Mouse (Mus musculus) liver, embryonic 12.5 days (tissue): ENCODE results near the gene Slc26a8. TPM values are rescaled to one million over a fixed set of nuclear protein-coding genes. Genes with fewer than 3 reads are reported as not detected.
A peak's percentile ranks its signal among the peaks of the same experiment; 100 is the strongest.
"Not testable (repeated sequence)": the region's sequence is repeated elsewhere in the genome, so short reads cannot be mapped to it uniquely, and the experiment has no call there.

Source experiments
- ATAC-seq: fragments of 200-750 bp; cut with Nextera tagmentation; 2 replicates; pipeline ENCODE4 v1.8.0; 2017; ENCODE audit warnings: moderate number of reproducible peaks, mild to moderate bottlenecking, moderate library complexity
- H3K27ac ChIP-seq: fragments of 300-500 bp; sonication (generic); 2 replicates; pipeline ENCODE4 v1.5.1; 2016; ENCODE audit warnings: mild to moderate bottlenecking
- H3K27me3 ChIP-seq: fragments of 300-500 bp; sonication (generic); replicated peaks from 2 replicates; pipeline ENCODE4 v1.6.1; 2016; ENCODE audit warnings: mild to moderate bottlenecking, moderate library complexity
- H3K36me3 ChIP-seq: fragments of 300-500 bp; sonication (generic); 2 replicates; pipeline ENCODE4 v1.6.1; 2016; ENCODE audit warnings: mild to moderate bottlenecking, moderate library complexity
- H3K4me1 ChIP-seq: fragments of 300-500 bp; sonication (generic); 2 replicates; pipeline ENCODE4 v1.6.1; 2016
- H3K4me2 ChIP-seq: fragments of 300-500 bp; sonication (generic); 2 replicates; pipeline ENCODE4 v1.6.1; 2016; ENCODE audit warnings: mild to moderate bottlenecking, moderate library complexity
- H3K4me3 ChIP-seq: fragments of 300-500 bp; sonication (generic); 2 replicates; pipeline ENCODE4 v1.5.1; 2016; ENCODE audit warnings: mild to moderate bottlenecking, moderate library complexity
- H3K9ac ChIP-seq: fragments of 300-500 bp; sonication (generic); 2 replicates; pipeline ENCODE4 v1.6.1; 2016; ENCODE audit warnings: mild to moderate bottlenecking, moderate library complexity
- H3K9me3 ChIP-seq: fragments of 300-500 bp; sonication (generic); replicated peaks from 2 replicates; pipeline ENCODE4 v1.6.1; 2016; ENCODE audit warnings: mild to moderate bottlenecking, moderate library complexity
- WGBS: fragments of 180-500 bp; shearing (Covaris S2); methylation state at CpG from one replicate; pipeline ENCODE4 v1.1.7; 2016; ENCODE audit not compliant: insufficient replicate concordance; 5-methylcytosine and 5-hydroxymethylcytosine counted together
- polyA plus RNA-seq: library from polyadenylated mRNA; unstranded; fragments of >200 nt; fragmentation: Nextera tagmentation; extraction: Ambion mirVana; gene quantifications from 2 replicates; pipeline ENCODE4 v1.2.1, GENCODE M21; 2016

The Slc26a8 gene
- polyA plus RNA-seq, result 0.41 and 0.48 TPM in 2 replicates

DNA sequence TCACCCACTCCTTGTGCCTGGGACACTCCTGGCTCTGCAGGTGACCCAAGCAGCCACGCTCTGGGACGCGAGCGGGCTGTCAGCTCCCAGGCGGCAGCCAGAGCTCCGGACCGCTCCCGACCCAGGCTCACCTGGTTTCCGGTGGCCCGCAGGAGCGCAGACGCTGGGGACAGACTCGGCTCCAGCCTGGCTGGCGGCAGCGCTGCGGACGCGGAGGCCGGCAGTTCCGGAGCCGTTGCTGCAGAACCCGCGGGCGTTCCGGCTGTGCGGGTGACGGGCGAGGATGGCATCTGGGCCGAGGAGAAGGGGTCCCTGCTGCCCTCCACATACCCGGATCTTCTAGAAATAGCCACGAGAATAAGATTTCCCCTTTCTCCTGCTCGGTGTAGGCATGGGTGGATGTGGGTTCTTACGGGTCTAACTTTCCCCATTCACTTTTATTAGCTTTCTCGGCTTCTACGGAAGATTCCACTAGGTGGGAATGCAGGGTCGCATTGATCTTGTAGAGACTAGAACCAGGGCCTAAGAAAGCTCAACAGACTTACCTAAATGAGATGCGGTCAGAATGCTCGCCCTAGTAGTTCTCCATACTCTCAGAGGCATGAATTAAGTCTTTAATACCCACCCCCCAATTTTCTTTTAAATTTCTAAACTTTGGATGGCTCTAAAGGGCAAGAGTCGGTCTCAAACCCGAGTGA is at the start of gene Slc26a8:
Slc26a8 (minus strand) TSS at position 648 of the 698 bp plus-strand sequence.
- peak within 1 kb of the TSS; percentile 79 for H3K4me2 ChIP-seq
- no peaks in the 10 kb centered on the region for H3K27me3 ChIP-seq
- ATAC-seq, result no peak
- H3K27ac ChIP-seq, result peak within 1 kb of the TSS; percentile 95
- peaks cover 11% of the 10 kb centered on the region for H3K36me3 ChIP-seq
- no peaks in the 10 kb centered on the region for H3K9me3 ChIP-seq
- H3K4me3 ChIP-seq, result peak within 1 kb of the TSS; percentile 95
- peak within 1 kb of the TSS; percentile 73 for H3K9ac ChIP-seq
- peaks cover 42% of the 10 kb centered on the region for H3K4me1 ChIP-seq
- WGBS, result 8% methylated on average over 40 of the region's 40 CpGs

GRCm38 (mm10) chr17:28739244-28739643 is 49.2 kb upstream of the Slc26a8 start:
- peaks cover 96% of the 10 kb centered on the region for H3K36me3 ChIP-seq
- WGBS, result 89% methylated on average over 6 of the region's 6 CpGs
- no peak for ATAC-seq

DNA sequence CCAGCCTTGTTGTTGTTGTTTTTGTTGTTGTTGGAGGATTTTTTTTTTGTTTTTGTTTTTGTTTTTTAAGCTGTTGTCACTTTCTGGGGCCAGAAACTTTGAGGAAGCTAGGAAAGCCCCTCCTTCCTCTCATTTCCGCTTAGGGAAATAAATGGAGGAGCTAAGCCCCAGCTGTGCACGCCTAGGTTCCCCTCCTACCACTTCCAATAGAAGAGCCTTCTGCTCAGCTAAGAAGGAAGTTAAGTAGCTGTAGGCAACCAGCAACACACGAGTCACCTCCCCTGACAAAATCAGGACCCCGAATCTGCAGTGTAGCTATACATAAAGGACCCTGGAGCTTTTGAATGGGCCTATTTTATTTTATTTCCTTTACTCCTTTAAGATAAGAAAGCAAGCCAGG is 47.9 kb upstream of the Slc26a8 start:
- ATAC-seq, result no peak
- 59% methylated on average over 4 of the region's 4 CpGs for WGBS
- H3K36me3 ChIP-seq, result peaks cover 92% of the 10 kb centered on the region
- peaks cover 7% of the 10 kb centered on the region for H3K4me1 ChIP-seq
- no peaks in the 10 kb centered on the region for H3K27me3 ChIP-seq
- no peak overlapping the region for H3K27ac ChIP-seq
- no peak overlapping the region for H3K4me3 ChIP-seq
- H3K9ac ChIP-seq, result no peak overlapping the region
- no peaks in the 10 kb centered on the region for H3K9me3 ChIP-seq
- no peak overlapping the region for H3K4me2 ChIP-seq

More at GRCm38 (mm10) chr17:28739244-28739643, 49.2 kb upstream of the Slc26a8 start:
- no peaks in the 10 kb centered on the region for H3K9me3 ChIP-seq
- H3K9ac ChIP-seq, result no peak overlapping the region
- peaks cover 7% of the 10 kb centered on the region for H3K4me1 ChIP-seq
- no peak overlapping the region for H3K27ac ChIP-seq
- no peak overlapping the region for H3K4me3 ChIP-seq
- no peak overlapping the region for H3K4me2 ChIP-seq
- no peaks in the 10 kb centered on the region for H3K27me3 ChIP-seq

DNA sequence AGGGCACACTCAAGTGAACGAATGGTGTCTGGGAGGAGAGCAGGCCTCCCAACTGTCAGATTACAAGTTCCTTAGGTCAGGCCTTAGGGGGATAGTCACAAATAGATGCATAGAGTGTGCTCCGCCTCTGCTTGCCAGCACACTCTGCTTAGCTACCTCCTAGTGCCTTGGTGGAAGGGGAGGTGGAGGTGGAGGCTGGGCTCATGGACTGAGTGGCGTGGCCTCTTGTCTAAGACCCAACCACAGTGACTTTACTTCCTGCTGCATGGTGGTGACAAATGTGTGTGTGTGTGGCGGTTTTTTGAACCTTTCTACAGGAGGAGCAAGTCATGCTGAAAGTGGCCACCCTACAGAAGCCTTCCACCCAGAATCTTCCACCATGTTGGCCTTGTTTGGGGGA is 46.5 kb upstream of the Slc26a8 start:
- Histone ChIP-seq H3K9me3 (no peaks in the 10 kb centered on the region), H3K27me3 (no peaks in the 10 kb centered on the region), H3K4me1 (peaks cover 7% of the 10 kb centered on the region), H3K4me2 (no peak overlapping the region), H3K36me3 (peaks cover 92% of the 10 kb centered on the region), H3K9ac (no peak overlapping the region), H3K27ac (peak overlapping the region; percentile 47), H3K4me3 (no peak overlapping the region)
- 0 out of 2 replicates have a peak, but pooled peaks have one; percentile 37 for ATAC-seq
- WGBS, result 52% methylated on average over 4 of the region's 4 CpGs

GRCm38 (mm10) chr17:28735317-28736105 is 45.5 kb upstream of the Slc26a8 start:
- Histone ChIP-seq H3K36me3 (peaks cover 92% of the 10 kb centered on the region), H3K4me3 (no peak overlapping the region), H3K9ac (no peak overlapping the region), H3K27me3 (no peaks in the 10 kb centered on the region), H3K4me2 (no peak overlapping the region), H3K27ac (peak overlapping the region; percentile 47), H3K9me3 (no peaks in the 10 kb centered on the region), H3K4me1 (peaks cover 7% of the 10 kb centered on the region)
- 67% methylated on average over 6 of the region's 6 CpGs for WGBS
- no peak for ATAC-seq

DNA sequence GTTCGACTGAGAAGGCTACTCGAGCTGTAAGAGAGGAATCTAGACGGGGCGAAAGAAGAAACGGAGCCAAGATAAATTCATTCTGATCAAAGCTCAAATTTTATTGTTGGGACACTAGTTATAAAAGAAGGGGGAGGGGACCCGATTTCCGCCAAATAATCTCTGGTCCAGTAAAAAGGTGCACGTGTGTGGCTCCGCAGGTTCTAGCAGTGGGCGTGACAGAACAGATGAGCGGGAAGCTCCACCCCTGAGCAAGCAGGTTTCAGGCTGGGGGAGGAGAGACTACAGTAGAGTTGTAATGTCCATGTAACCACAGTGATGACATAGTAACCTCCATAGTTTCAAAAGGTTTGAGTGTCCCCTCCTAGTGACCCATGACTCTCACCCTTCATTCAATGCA is 37.5 kb upstream of the Slc26a8 start:
- H3K27me3 ChIP-seq, result not testable (repeated sequence)
- peaks cover 95% of the 10 kb centered on the region for H3K36me3 ChIP-seq

DNA sequence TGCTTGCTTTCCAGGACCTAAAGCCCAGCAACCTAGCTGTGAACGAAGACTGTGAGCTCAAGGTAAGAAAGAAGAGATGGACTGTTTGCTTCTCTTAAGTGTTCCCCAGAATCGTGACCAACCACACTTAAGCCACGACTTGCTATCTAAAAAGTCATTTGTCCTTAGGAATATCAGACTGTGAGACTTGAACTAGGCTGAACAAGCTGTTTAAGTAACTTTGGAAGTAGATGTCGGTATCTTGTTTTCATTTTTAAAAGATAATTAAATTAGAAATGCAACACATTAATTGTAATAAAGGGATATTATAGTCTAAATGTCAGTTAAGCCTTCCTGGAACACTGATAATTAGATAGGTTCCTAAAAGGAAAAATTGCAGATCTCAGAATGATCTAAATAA is 35.8 kb upstream of the Slc26a8 start, which contains the start of gene AC170998.1:
AC170998.1 (plus strand) TSS at position 301 of the 400 bp plus-strand sequence.
- no peaks in the 10 kb centered on the region for H3K4me1 ChIP-seq
- no peaks in the 10 kb centered on the region for H3K27me3 ChIP-seq
- peaks cover 95% of the 10 kb centered on the region for H3K36me3 ChIP-seq
- H3K9me3 ChIP-seq, result no peaks in the 10 kb centered on the region
- H3K9ac ChIP-seq, result no peak within 1 kb of the TSS
- H3K4me2 ChIP-seq, result no peak within 1 kb of the TSS
- H3K4me3 ChIP-seq, result no peak within 1 kb of the TSS
- WGBS, result 75% methylated on average over 4 of the region's 4 CpGs
- H3K27ac ChIP-seq, result no peak within 1 kb of the TSS
- no peak for ATAC-seq

More for the DNA sequence above, 37.5 kb upstream of the Slc26a8 start:
- H3K9me3 ChIP-seq, H3K4me2 ChIP-seq, H3K4me3 ChIP-seq, H3K4me1 ChIP-seq, H3K27ac ChIP-seq, ATAC-seq, H3K9ac ChIP-seq: not testable (repeated sequence)
- 91% methylated on average over 11 of the region's 11 CpGs for whole genome bisulfite sequencing

DNA sequence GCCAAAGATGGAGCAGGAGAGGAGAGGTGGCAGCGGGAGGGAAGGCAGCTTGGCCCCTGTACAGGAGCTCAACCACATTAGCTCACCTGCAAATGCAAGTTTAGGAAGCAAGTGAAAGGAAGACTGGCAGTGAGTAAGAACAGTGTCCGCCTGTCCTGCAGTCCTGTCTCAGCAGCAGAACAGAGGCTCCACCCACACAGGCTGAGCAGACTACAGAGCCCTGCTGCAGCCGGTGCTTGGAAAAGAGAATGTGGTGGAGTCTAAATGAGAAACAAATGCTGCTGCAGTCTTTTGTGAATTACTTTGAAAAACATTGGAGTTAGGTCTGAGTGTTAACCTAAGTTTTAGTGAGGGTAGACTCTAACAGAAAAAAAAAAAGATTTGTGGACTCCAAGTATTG is 27.5 kb upstream of the Slc26a8 start:
- Histone ChIP-seq H3K27ac (no peak overlapping the region), H3K9ac (no peak overlapping the region), H3K36me3 (peaks cover 88% of the 10 kb centered on the region), H3K9me3 (no peaks in the 10 kb centered on the region), H3K4me2 (no peak overlapping the region), H3K4me1 (no peaks in the 10 kb centered on the region), H3K4me3 (no peak overlapping the region), H3K27me3 (no peaks in the 10 kb centered on the region)
- WGBS, result 79% methylated on average over 3 of the region's 3 CpGs
- no peak for ATAC-seq

DNA sequence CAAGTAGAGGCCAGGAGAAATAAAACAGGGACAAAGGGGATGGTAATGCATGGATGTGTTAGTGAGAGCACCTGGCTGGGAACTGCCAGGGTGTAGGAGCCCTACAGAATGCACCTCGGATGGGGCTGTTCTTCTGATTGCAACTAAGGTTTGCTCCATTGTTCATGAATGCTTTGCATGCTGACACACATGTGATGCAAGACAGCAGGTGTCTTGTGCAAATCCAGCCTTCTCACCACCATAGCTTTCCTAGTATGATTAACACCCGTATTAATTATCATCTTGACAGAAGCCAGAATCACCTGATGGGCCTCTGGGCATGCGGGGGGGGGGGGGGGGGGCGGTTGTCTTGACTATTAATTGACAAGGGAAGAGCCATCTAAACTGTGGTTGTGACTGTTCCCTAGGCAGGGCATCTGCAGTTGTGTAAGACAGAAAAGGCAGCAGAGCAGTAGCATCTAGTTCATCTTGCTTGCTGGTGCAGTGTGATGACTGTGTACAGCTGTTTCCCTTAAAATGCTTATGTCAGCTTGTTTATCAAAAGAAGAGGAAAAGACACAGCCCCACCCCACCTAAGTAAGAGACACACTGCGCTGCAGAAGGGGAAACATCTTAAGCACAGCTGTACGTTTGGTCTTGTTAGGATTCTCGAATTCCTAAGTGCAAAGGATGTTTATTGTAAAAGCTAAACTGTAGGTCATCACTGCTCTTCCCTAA is 26.0 kb upstream of the Slc26a8 start:
- 70% methylated on average over 7 of the region's 7 CpGs for WGBS
- peaks cover 73% of the 10 kb centered on the region for H3K36me3 ChIP-seq

DNA sequence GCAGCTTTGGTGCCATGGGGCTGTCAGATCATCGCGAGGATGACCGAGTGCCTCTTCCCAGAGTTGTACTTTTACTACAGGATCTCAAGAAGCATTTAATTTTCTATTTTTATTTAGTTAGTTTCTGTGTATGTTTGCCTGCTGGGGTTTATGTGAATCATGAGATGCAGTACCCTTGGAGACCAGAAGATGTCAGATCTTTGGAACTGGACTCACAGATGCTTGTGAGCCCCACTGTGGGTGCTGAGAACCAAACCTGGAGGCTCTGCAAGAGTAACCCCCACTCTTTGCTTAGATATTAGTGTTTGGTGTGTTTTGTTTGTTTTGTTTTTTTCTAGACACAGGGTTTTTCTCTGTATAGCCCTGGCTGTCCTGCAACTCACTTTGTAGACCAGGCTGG is 24.0 kb upstream of the Slc26a8 start:
- Histone ChIP-seq H3K4me2 (no peak overlapping the region), H3K9me3 (no peaks in the 10 kb centered on the region), H3K4me3 (no peak overlapping the region), H3K27me3 (no peaks in the 10 kb centered on the region), H3K27ac (no peak overlapping the region), H3K9ac (no peak overlapping the region), H3K36me3 (peaks cover 53% of the 10 kb centered on the region), H3K4me1 (peaks cover 28% of the 10 kb centered on the region)
- WGBS, result 84% methylated on average over 3 of the region's 3 CpGs
- ATAC-seq, result no peak

More for the DNA sequence above, 26.0 kb upstream of the Slc26a8 start:
- Histone ChIP-seq H3K4me2 (no peak overlapping the region), H3K9ac (no peak overlapping the region), H3K27me3 (no peaks in the 10 kb centered on the region), H3K9me3 (no peaks in the 10 kb centered on the region), H3K4me3 (no peak overlapping the region), H3K27ac (no peak overlapping the region), H3K4me1 (peaks cover 10% of the 10 kb centered on the region)
- no peak for ATAC-seq

- no peaks in the 10 kb centered on the region for H3K9me3 ChIP-seq
- peaks cover 40% of the 10 kb centered on the region for H3K36me3 ChIP-seq
- H3K27me3 ChIP-seq, result no peaks in the 10 kb centered on the region
- WGBS, result 78% methylated on average over 6 of the region's 6 CpGs
- H3K4me3 ChIP-seq, result no peak overlapping the region
- no peak overlapping the region for H3K4me2 ChIP-seq
- peaks cover 44% of the 10 kb centered on the region for H3K4me1 ChIP-seq
- H3K27ac ChIP-seq, result no peak overlapping the region
- no peak for ATAC-seq
- no peak overlapping the region for H3K9ac ChIP-seq
Measured at GRCm38 (mm10) chr17:28712305-28712704, 22.3 kb upstream of the Slc26a8 start.
